Mouse (Mus musculus) ES-Bruce4 (cell line): ENCODE results near the gene Tubg1.

Experiments
- CTCF ChIP-seq: IDR thresholded peaks from one replicate; pipeline ENCODE4 v1.8.1; 2011; ENCODE audit warnings: low read depth, low read length
- EP300 ChIP-seq: IDR thresholded peaks from 2 replicates; pipeline ENCODE4 v1.6.1; 2011; ENCODE audit warnings: low read depth, low read length; ENCODE audit not compliant: insufficient read depth
- POLR2A ChIP-seq: IDR thresholded peaks from one replicate; pipeline ENCODE4 v1.8.1; 2011; ENCODE audit warnings: low read length; ENCODE audit not compliant: insufficient read depth

DNA sequence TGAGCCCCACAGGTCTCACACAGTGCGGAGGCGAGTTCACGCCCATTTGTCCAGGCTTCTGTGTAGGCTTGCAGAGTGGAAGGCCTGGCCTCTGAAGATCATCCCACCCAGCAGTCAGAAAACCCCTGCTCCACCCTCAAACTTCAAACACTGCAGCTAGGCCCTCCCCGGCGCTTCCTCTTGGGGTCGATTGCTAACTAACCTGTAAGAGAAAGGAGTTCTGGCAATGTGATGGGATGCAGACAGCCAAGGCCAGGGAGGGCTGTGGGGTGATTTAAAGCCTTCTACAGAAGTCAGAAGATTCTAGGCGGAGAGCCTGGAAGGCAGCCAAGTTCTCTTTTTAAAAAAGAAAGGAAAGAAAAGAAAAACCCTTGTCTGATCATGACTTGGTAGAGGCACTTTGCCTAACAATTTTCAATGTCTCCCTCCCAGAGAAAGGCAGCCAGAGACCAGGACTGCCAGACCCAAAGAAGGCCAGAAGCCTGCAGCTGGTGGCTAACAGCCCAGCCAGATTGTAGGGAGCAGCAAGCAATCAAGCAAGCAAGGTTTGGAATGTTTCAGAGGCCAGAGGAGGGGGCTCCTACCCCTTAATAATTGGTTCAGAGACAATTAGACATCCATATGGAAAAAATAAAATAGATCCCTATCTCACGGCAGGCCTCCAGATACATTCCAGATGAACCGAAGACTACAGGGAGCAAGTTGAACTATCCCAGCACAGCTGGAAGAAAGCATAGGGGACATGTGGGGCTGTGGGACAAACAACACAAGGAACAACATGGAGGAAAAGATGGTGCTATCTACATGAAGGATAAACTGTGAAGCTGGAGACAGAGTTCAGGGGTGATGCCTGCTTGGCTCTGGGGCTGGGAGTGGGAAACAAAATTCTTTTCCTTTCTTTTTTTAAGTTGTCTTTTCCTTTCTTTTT lies 29.7 kb downstream of the Tubg1 start:
- TF ChIP-seq POLR2A (no peak), CTCF (no peak), EP300 (no peak)
